Mouse (Mus musculus): ENCODE data around the gene Hoxc4. TPM values are rescaled to one million over a fixed set of nuclear protein-coding genes. Genes with fewer than 3 reads are reported as not detected.
A peak's percentile ranks its signal among the peaks of the same experiment; 100 is the strongest.

Gene Hoxc4
- polyA plus RNA-seq, 1 experiment from 2014 or later = 1.4 TPM

- WGBS = 0% methylated on average over 19 of the region's 19 CpGs
- Histone ChIP-seq H3K36me3 (ENCODE audit: control insufficient read depth, insufficient read depth, low read length) (no peaks in the 10 kb centered on the region), H3K4me1 (replicated peaks; ENCODE audit: control insufficient read depth, insufficient read depth, low read length) (no peaks in the 10 kb centered on the region; the same call in 1 of the 2 replicates), H3K4me2 (ENCODE audit: low read depth, low read length) (peak overlapping the region; percentile 62), H3K27me3 (ENCODE audit: control insufficient read depth, insufficient read depth, low read depth, low read length) (peaks cover 94% of the 10 kb centered on the region), H3K9ac (ENCODE audit: low read length) (no peak overlapping the region), H3K4me3 (ENCODE audit: low read length) (peak overlapping the region; percentile 46), H3K27ac (ENCODE audit: low read length) (no peak overlapping the region), H3K9me3 (ENCODE audit: control insufficient read depth, low read length) (no peaks in the 10 kb centered on the region)
- peak; percentile 15; the same call in 1 of the 2 replicates for ATAC-seq (ENCODE audit: low read depth)
These were observed 20.0 kb upstream of the Hoxc4 start for GRCm38 (mm10) chr15:102998608-102999182.

GRCm38 (mm10) chr15:102999183-102999831 is 19.4 kb upstream of the Hoxc4 start:
- WGBS = under 1% methylated on average over 33 of the region's 33 CpGs
- peak; percentile 47; the same call in 1 of the 2 replicates for ATAC-seq (ENCODE audit: low read depth)
- no peak overlapping the region for H3K27ac ChIP-seq (ENCODE audit: low read length)
- no peaks in the 10 kb centered on the region; the same call in 1 of the 2 replicates for H3K4me1 ChIP-seq (replicated peaks; ENCODE audit: control insufficient read depth, insufficient read depth, low read length)
- H3K9ac ChIP-seq (ENCODE audit: low read length) = peak overlapping the region; percentile 17; the same call in 1 of the 2 replicates
- peaks cover 95% of the 10 kb centered on the region for H3K27me3 ChIP-seq (ENCODE audit: control insufficient read depth, insufficient read depth, low read depth, low read length)
- no peaks in the 10 kb centered on the region for H3K36me3 ChIP-seq (ENCODE audit: control insufficient read depth, insufficient read depth, low read length)
- peak overlapping the region; percentile 46 for H3K4me3 ChIP-seq (ENCODE audit: low read length)
- no peaks in the 10 kb centered on the region for H3K9me3 ChIP-seq (ENCODE audit: control insufficient read depth, low read length)
- peak overlapping the region; percentile 62 for H3K4me2 ChIP-seq (ENCODE audit: low read depth, low read length)

- Histone ChIP-seq H3K4me3 (ENCODE audit: low read length) (no peak overlapping the region), H3K4me2 (ENCODE audit: low read depth, low read length) (0 out of 2 replicates have a peak overlapping the region, but pooled peaks have one; percentile 62), H3K36me3 (ENCODE audit: control insufficient read depth, insufficient read depth, low read length) (no peaks in the 10 kb centered on the region), H3K9me3 (ENCODE audit: control insufficient read depth, low read length) (no peaks in the 10 kb centered on the region), H3K9ac (ENCODE audit: low read length) (no peak overlapping the region), H3K4me1 (replicated peaks; ENCODE audit: control insufficient read depth, insufficient read depth, low read length) (no peaks in the 10 kb centered on the region; the same call in 1 of the 2 replicates), H3K27ac (ENCODE audit: low read length) (no peak overlapping the region), H3K27me3 (ENCODE audit: control insufficient read depth, insufficient read depth, low read depth, low read length) (peaks cover 95% of the 10 kb centered on the region)
- 5% methylated on average over 11 of the region's 11 CpGs for WGBS
- 0 out of 2 replicates have a peak, but pooled peaks have one; percentile 16 for ATAC-seq (ENCODE audit: low read depth)
These were observed 18.8 kb upstream of the Hoxc4 start for GRCm38 (mm10) chr15:102999955-103000354.

GRCm38 (mm10) chr15:103000501-103000901 is 18.2 kb upstream of the Hoxc4 start:
- Histone ChIP-seq H3K27ac (ENCODE audit: low read length) (no peak overlapping the region), H3K9me3 (ENCODE audit: control insufficient read depth, low read length) (no peaks in the 10 kb centered on the region), H3K4me1 (replicated peaks; ENCODE audit: control insufficient read depth, insufficient read depth, low read length) (no peaks in the 10 kb centered on the region; the same call in 1 of the 2 replicates), H3K27me3 (ENCODE audit: control insufficient read depth, insufficient read depth, low read depth, low read length) (peaks cover 95% of the 10 kb centered on the region), H3K4me2 (ENCODE audit: low read depth, low read length) (peak overlapping the region; percentile 30), H3K4me3 (ENCODE audit: low read length) (no peak overlapping the region), H3K36me3 (ENCODE audit: control insufficient read depth, insufficient read depth, low read length) (no peaks in the 10 kb centered on the region), H3K9ac (ENCODE audit: low read length) (no peak overlapping the region)
- ATAC-seq (ENCODE audit: low read depth) = no peak
- under 1% methylated on average over 24 of the region's 24 CpGs for WGBS

- Histone ChIP-seq H3K27ac (ENCODE audit: low read length) (no peak overlapping the region), H3K27me3 (ENCODE audit: control insufficient read depth, insufficient read depth, low read depth, low read length) (peaks cover 95% of the 10 kb centered on the region), H3K4me2 (ENCODE audit: low read depth, low read length) (no peak overlapping the region), H3K36me3 (ENCODE audit: control insufficient read depth, insufficient read depth, low read length) (no peaks in the 10 kb centered on the region), H3K9ac (ENCODE audit: low read length) (no peak overlapping the region), H3K4me3 (ENCODE audit: low read length) (no peak overlapping the region), H3K4me1 (replicated peaks; ENCODE audit: control insufficient read depth, insufficient read depth, low read length) (no peaks in the 10 kb centered on the region; the same call in 1 of the 2 replicates), H3K9me3 (ENCODE audit: control insufficient read depth, low read length) (no peaks in the 10 kb centered on the region)
- WGBS = 24% methylated on average over 2 of the region's 2 CpGs
- no peak for ATAC-seq (ENCODE audit: low read depth)
These were observed 17.4 kb upstream of the Hoxc4 start for GRCm38 (mm10) chr15:103001370-103001769.

- no peaks in the 10 kb centered on the region; the same call in 1 of the 2 replicates for H3K4me1 ChIP-seq (replicated peaks; ENCODE audit: control insufficient read depth, insufficient read depth, low read length)
- H3K36me3 ChIP-seq (ENCODE audit: control insufficient read depth, insufficient read depth, low read length) = no peaks in the 10 kb centered on the region
- ATAC-seq (ENCODE audit: low read depth) = no peak
- H3K4me2 ChIP-seq (ENCODE audit: low read depth, low read length) = no peak overlapping the region
- H3K27ac ChIP-seq (ENCODE audit: low read length) = no peak overlapping the region
- H3K9ac ChIP-seq (ENCODE audit: low read length) = no peak overlapping the region
- WGBS = 22% methylated on average over 4 of the region's 4 CpGs
- H3K27me3 ChIP-seq (ENCODE audit: control insufficient read depth, insufficient read depth, low read depth, low read length) = peaks cover 96% of the 10 kb centered on the region
- H3K9me3 ChIP-seq (ENCODE audit: control insufficient read depth, low read length) = no peaks in the 10 kb centered on the region
- H3K4me3 ChIP-seq (ENCODE audit: low read length) = no peak overlapping the region
These were observed 16.6 kb upstream of the Hoxc4 start for GRCm38 (mm10) chr15:103002156-103002555.

- H3K4me1 ChIP-seq (replicated peaks; ENCODE audit: control insufficient read depth, insufficient read depth, low read length) = no peaks in the 10 kb centered on the region; the same call in 1 of the 2 replicates
- ATAC-seq (ENCODE audit: low read depth) = no peak
- peaks cover 98% of the 10 kb centered on the region for H3K27me3 ChIP-seq (ENCODE audit: control insufficient read depth, insufficient read depth, low read depth, low read length)
- H3K4me2 ChIP-seq (ENCODE audit: low read depth, low read length) = no peak overlapping the region
- no peak overlapping the region for H3K4me3 ChIP-seq (ENCODE audit: low read length)
- H3K9me3 ChIP-seq (ENCODE audit: control insufficient read depth, low read length) = no peaks in the 10 kb centered on the region
- H3K27ac ChIP-seq (ENCODE audit: low read length) = no peak overlapping the region
- WGBS = 6% methylated on average over 13 of the region's 13 CpGs
- H3K36me3 ChIP-seq (ENCODE audit: control insufficient read depth, insufficient read depth, low read length) = no peaks in the 10 kb centered on the region
- no peak overlapping the region for H3K9ac ChIP-seq (ENCODE audit: low read length)
These were observed 15.8 kb upstream of the Hoxc4 start for GRCm38 (mm10) chr15:103002821-103003448.

- WGBS = under 1% methylated on average over 17 of the region's 17 CpGs
- Histone ChIP-seq H3K4me2 (ENCODE audit: low read depth, low read length) (no peak overlapping the region), H3K4me3 (ENCODE audit: low read length) (no peak overlapping the region), H3K36me3 (ENCODE audit: control insufficient read depth, insufficient read depth, low read length) (no peaks in the 10 kb centered on the region), H3K9ac (ENCODE audit: low read length) (no peak overlapping the region), H3K27me3 (ENCODE audit: control insufficient read depth, insufficient read depth, low read depth, low read length) (peaks cover 98% of the 10 kb centered on the region), H3K9me3 (ENCODE audit: control insufficient read depth, low read length) (no peaks in the 10 kb centered on the region), H3K27ac (ENCODE audit: low read length) (no peak overlapping the region), H3K4me1 (replicated peaks; ENCODE audit: control insufficient read depth, insufficient read depth, low read length) (no peaks in the 10 kb centered on the region)
- no peak for ATAC-seq (ENCODE audit: low read depth)
These were observed 13.4 kb upstream of the Hoxc4 start for GRCm38 (mm10) chr15:103005308-103005707.

GRCm38 (mm10) chr15:103005797-103006196 is 12.9 kb upstream of the Hoxc4 start:
- Histone ChIP-seq H3K27me3 (ENCODE audit: control insufficient read depth, insufficient read depth, low read depth, low read length) (peaks cover 98% of the 10 kb centered on the region), H3K36me3 (ENCODE audit: control insufficient read depth, insufficient read depth, low read length) (no peaks in the 10 kb centered on the region), H3K9ac (ENCODE audit: low read length) (no peak overlapping the region), H3K4me3 (ENCODE audit: low read length) (no peak overlapping the region), H3K4me2 (ENCODE audit: low read depth, low read length) (no peak overlapping the region), H3K27ac (ENCODE audit: low read length) (no peak overlapping the region), H3K4me1 (replicated peaks; ENCODE audit: control insufficient read depth, insufficient read depth, low read length) (no peaks in the 10 kb centered on the region), H3K9me3 (ENCODE audit: control insufficient read depth, low read length) (no peaks in the 10 kb centered on the region)
- ATAC-seq (ENCODE audit: low read depth) = no peak
- 7% methylated on average over 5 of the region's 5 CpGs for WGBS
